ENCODE assay signal across 9 mouse cellular contexts in the genomic region with DNA sequence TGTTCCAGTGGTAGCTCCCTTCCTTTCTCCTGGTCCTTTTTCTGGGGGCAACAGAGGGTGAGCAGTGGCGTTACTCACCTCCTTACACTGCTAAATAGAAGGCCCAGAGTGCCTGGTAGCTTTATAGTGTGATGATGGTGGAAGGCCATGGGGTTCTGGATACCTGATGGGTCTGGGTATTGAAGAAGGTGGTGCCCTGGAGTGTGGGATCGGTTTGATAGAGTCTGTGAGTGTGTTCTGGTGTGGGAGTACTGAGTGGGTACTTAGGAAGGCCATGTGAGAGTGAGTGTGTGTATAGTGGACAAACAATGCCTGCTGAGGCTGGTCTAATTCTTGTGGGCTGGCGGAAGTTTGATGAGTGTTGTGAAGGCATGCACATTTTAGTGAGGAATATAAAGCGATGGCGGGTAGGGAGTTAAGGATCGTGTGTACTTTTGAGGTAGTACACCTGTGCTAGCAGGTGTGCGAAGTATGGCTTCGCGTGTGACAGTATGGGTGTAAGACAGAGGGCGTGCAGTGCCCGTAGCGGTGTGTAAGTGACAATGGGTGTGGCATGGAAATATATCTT. TPM values are rescaled to one million over a fixed set of nuclear protein-coding genes. Genes with fewer than 3 reads are reported as not detected.
A peak's percentile ranks its signal among the peaks of the same experiment; 100 is the strongest.
DNase-seq lines count a peak whose midpoint lies in the region; ATAC-seq and TF ChIP-seq lines count a peak whose summit lies in the region.
"Had no signal": no experiment of that assay in that cellular context is flagged by ENCODE, and none has a peak within 500 bp of the region (broad histone marks: within the 10 kb centered on the region; RNA-seq: fewer than 3 reads in every experiment).

No protein-coding gene starts in this region.

- no peaks in the 10 kb centered on the region for H3K9me3 ChIP-seq in intestine, embryonic 16.5 days (ENCODE audit: control insufficient read depth, low read length)
- H3K9me3 ChIP-seq in neural tube, embryonic 13.5 days: no peaks in the 10 kb centered on the region

- WGBS in thymus, adult 2 months: 28% methylated on average over 12 of the region's 12 CpGs
- 13% methylated on average over 12 of the region's 12 CpGs for WGBS in intestine, embryonic 16.5 days
- WGBS in neural tube, embryonic 13.5 days: 23% methylated on average over 12 of the region's 12 CpGs

- no peak for ATAC-seq in cerebellum, adult (ENCODE audit: insufficient number of reproducible peaks, low FRiP score, low TSS enrichment)
- ATAC-seq in intestine, embryonic 16.5 days: peak; percentile 27
- no peak; the same call in 1 of the 2 replicates for ATAC-seq in neural tube, embryonic 13.5 days (ENCODE audit: low read depth)
- no peak; the same call in 1 of the 2 replicates for ATAC-seq in megakaryocyte progenitor cell, adult 5-6 weeks (replicated peaks; ENCODE audit: poor library complexity)

- peak; percentile 69 for DNase-seq in cerebellum, adult 9-10 months
- no peak for DNase-seq in thymus, adult 2 months
- DNase-seq in thymus, postnatal 25 days: no peak
- DNase-seq in right cerebral cortex, adult 2 months (ENCODE audit: low spot score in 2 of 2): no peak

- peaks cover 12% of the 10 kb centered on the region for H3K36me3 ChIP-seq in thymus, adult 2 months (ENCODE audit: control insufficient read depth, insufficient read depth, low read length)
- H3K36me3 ChIP-seq in intestine, embryonic 16.5 days (ENCODE audit: control insufficient read depth, insufficient read depth, low read length): peaks cover 10% of the 10 kb centered on the region; the same call in 1 of the 2 replicates
- H3K36me3 ChIP-seq in neural tube, embryonic 13.5 days: peaks cover 17% of the 10 kb centered on the region

- TF ChIP-seq CTCF in thymus, adult 2 months (IDR thresholded peaks at IDR 0.05; ENCODE audit: borderline replicate concordance, control insufficient read depth, extremely low read depth, insufficient read depth, low read length, poor library complexity): no peak

- peak overlapping the region; percentile 81 for H3K9ac ChIP-seq in intestine, embryonic 16.5 days (ENCODE audit: low read depth, low read length)
- H3K9ac ChIP-seq in neural tube, embryonic 13.5 days: peak overlapping the region; percentile 84

- peak overlapping the region; percentile 16 for H3K27ac ChIP-seq in thymus, adult 2 months (ENCODE audit: control insufficient read depth, insufficient read depth, low read length)
- H3K27ac ChIP-seq in intestine, embryonic 16.5 days (ENCODE audit: low read length): peak overlapping the region; percentile 98
- peak overlapping the region; percentile 100 for H3K27ac ChIP-seq in neural tube, embryonic 13.5 days (replicated peaks)

- peak overlapping the region; percentile 91 for H3K4me2 ChIP-seq in intestine, embryonic 16.5 days (ENCODE audit: low read depth, low read length)
- H3K4me2 ChIP-seq in neural tube, embryonic 13.5 days: peak overlapping the region; percentile 81

- H3K4me3 ChIP-seq in thymus, adult 2 months (ENCODE audit: control insufficient read depth, insufficient read depth, low read length): peak overlapping the region; percentile 24
- peak overlapping the region; percentile 68 for H3K4me3 ChIP-seq in intestine, embryonic 16.5 days (ENCODE audit: low read length)
- peak overlapping the region; percentile 85 for H3K4me3 ChIP-seq in neural tube, embryonic 13.5 days

- H3K4me1 ChIP-seq in thymus, adult 2 months (replicated peaks; ENCODE audit: control insufficient read depth, insufficient read depth, low read length): peaks cover 49% of the 10 kb centered on the region
- peaks cover 52% of the 10 kb centered on the region for H3K4me1 ChIP-seq in intestine, embryonic 16.5 days (ENCODE audit: control insufficient read depth, insufficient read depth, low read length)
- H3K4me1 ChIP-seq in neural tube, embryonic 13.5 days (replicated peaks): peaks cover 77% of the 10 kb centered on the region

- TF ChIP-seq POLR2A in thymus, adult 2 months (IDR thresholded peaks at IDR 0.05; ENCODE audit: control insufficient read depth, extremely low read depth, insufficient read depth, low read length, poor library complexity): no peak

- H3K27me3 ChIP-seq in thymus, adult 2 months (ENCODE audit: control insufficient read depth, insufficient read depth, low read length): no peaks in the 10 kb centered on the region
- no peaks in the 10 kb centered on the region for H3K27me3 ChIP-seq in intestine, embryonic 16.5 days (replicated peaks; ENCODE audit: control insufficient read depth, insufficient read depth, low read length)
- H3K27me3 ChIP-seq in neural tube, embryonic 13.5 days: no peaks in the 10 kb centered on the region

RNA-seq across cellular contexts. Expression of a gene that starts 13.7 kb away (rescaled TPM):
- 270 and 297 TPM in 2 replicates for polyA plus RNA-seq in thymus, adult 2 months (2012; rRNA removed)
- 17.3 and 19.9 TPM in 2 replicates for polyA plus RNA-seq in intestine, embryonic 16.5 days (2015; fragmentation: Nextera tagmentation; extraction: Ambion mirVana)
- polyA plus RNA-seq in neural tube, embryonic 13.5 days (2015; fragmentation: Nextera tagmentation; extraction: Ambion mirVana): 40.2 and 43.4 TPM in 2 replicates
- total RNA-seq in megakaryocyte progenitor cell, adult 5-6 weeks (2015): 67.4 and 67.8 TPM in 2 replicates
- total RNA-seq in megakaryocyte progenitor cell, adult 5-6 weeks (2017): 19.0 and 24.4 TPM in 2 replicates

RNA-seq across cellular contexts. Expression of a gene that starts 16.5 kb away (rescaled TPM):
- 138 and 140 TPM in 2 replicates for polyA plus RNA-seq in thymus, adult 2 months (2012; rRNA removed)
- 175 and 180 TPM in 2 replicates for polyA plus RNA-seq in intestine, embryonic 16.5 days (2015; fragmentation: Nextera tagmentation; extraction: Ambion mirVana)
- polyA plus RNA-seq in neural tube, embryonic 13.5 days (2015; fragmentation: Nextera tagmentation; extraction: Ambion mirVana): 525 and 535 TPM in 2 replicates
- 10.9 and 20.0 TPM in 2 replicates for total RNA-seq in megakaryocyte progenitor cell, adult 5-6 weeks (2015)
- 14.7 and 15.0 TPM in 2 replicates for total RNA-seq in megakaryocyte progenitor cell, adult 5-6 weeks (2017)

RNA-seq across cellular contexts. Expression of a gene that starts 20.0 kb away (rescaled TPM):
- polyA plus RNA-seq in thymus, adult 2 months (2012; rRNA removed): 0.08 TPM in 1 of 2 replicates, not detected in the other
- polyA plus RNA-seq in intestine, embryonic 16.5 days (2015; fragmentation: Nextera tagmentation; extraction: Ambion mirVana): 0.56 and 0.93 TPM in 2 replicates
- 2.1 and 2.9 TPM in 2 replicates for polyA plus RNA-seq in neural tube, embryonic 13.5 days (2015; fragmentation: Nextera tagmentation; extraction: Ambion mirVana)
- not detected in 2 replicates for total RNA-seq in megakaryocyte progenitor cell, adult 5-6 weeks (2015)
- total RNA-seq in megakaryocyte progenitor cell, adult 5-6 weeks (2017): not detected in 2 replicates
- total RNA-seq: heart, postnatal 14 days had no signal

RNA-seq across cellular contexts. Expression of a gene that starts 24.7 kb away (rescaled TPM):
- polyA plus RNA-seq in thymus, adult 2 months (2012; rRNA removed): 0.08 and 0.13 TPM in 2 replicates
- 0.61 and 1.1 TPM in 2 replicates for polyA plus RNA-seq in intestine, embryonic 16.5 days (2015; fragmentation: Nextera tagmentation; extraction: Ambion mirVana)
- 51.7 and 52.2 TPM in 2 replicates for polyA plus RNA-seq in neural tube, embryonic 13.5 days (2015; fragmentation: Nextera tagmentation; extraction: Ambion mirVana)
- total RNA-seq in megakaryocyte progenitor cell, adult 5-6 weeks (2015): not detected in 2 replicates
- total RNA-seq in megakaryocyte progenitor cell, adult 5-6 weeks (2017): not detected in 2 replicates
- total RNA-seq: heart, postnatal 14 days had no signal

RNA-seq across cellular contexts. Expression of a gene that starts 30.7 kb away (rescaled TPM):
- polyA plus RNA-seq in thymus, adult 2 months (2012; rRNA removed): 59.4 and 60.4 TPM in 2 replicates
- polyA plus RNA-seq in intestine, embryonic 16.5 days (2015; fragmentation: Nextera tagmentation; extraction: Ambion mirVana): 6.6 and 7.9 TPM in 2 replicates
- polyA plus RNA-seq in neural tube, embryonic 13.5 days (2015; fragmentation: Nextera tagmentation; extraction: Ambion mirVana): 4.9 and 8.0 TPM in 2 replicates
- 5.2 and 5.6 TPM in 2 replicates for total RNA-seq in megakaryocyte progenitor cell, adult 5-6 weeks (2015)
- total RNA-seq in megakaryocyte progenitor cell, adult 5-6 weeks (2017): 6.6 and 6.9 TPM in 2 replicates

Comparison
In these comparisons a context has a peak if more than half of its experiments do, and no peak if none do; other contexts are left out.
1. H3K27ac ChIP-seq: peak in every context shown above with its lines; median percentile 100 in neural tube, embryonic 13.5 days; 98 in intestine, embryonic 16.5 days; 16 in thymus, adult 2 months.
2. H3K4me3 ChIP-seq: peak in every context shown above with its lines; median percentile 85 in neural tube, embryonic 13.5 days; 68 in intestine, embryonic 16.5 days; 24 in thymus, adult 2 months.